Mouse (Mus musculus): ENCODE measurements around the gene Fbxw20. TPM values are rescaled to one million over a fixed set of nuclear protein-coding genes. Genes with fewer than 3 reads are reported as not detected.
"Not testable (repeated sequence)": the region's sequence is repeated elsewhere in the genome, so short reads cannot be mapped to it uniquely, and the experiment has no call there.

Gene Fbxw20
- total RNA-seq (2022): not detected

GRCm38 (mm10) chr9:109234654-109235053, at the start of gene Fbxw20:
Gene Fbxw20 (minus strand): TSS chr9:109234754.
- no peak for DNase-seq (ENCODE audit: low spot score in 2 of 2)

- peak in 1 of 2 experiments; percentile 18 for DNase-seq (ENCODE audit: low spot score in 2 of 2)
Measured at GRCm38 (mm10) chr9:109263041-109263440, 28.5 kb upstream of the Fbxw20 start.

GRCm38 (mm10) chr9:109218449-109218848, 16.1 kb downstream of the Fbxw20 start:
- DNase-seq (ENCODE audit: low spot score in 2 of 2): no peak

GRCm38 (mm10) chr9:109201347-109201746, 33.2 kb downstream of the Fbxw20 start:
- not testable (repeated sequence) for DNase-seq (ENCODE audit: low spot score in 2 of 2)

GRCm38 (mm10) chr9:109200349-109200748, 34.2 kb downstream of the Fbxw20 start:
- no peak for DNase-seq (ENCODE audit: low spot score in 2 of 2)

- no peak for DNase-seq (ENCODE audit: low spot score in 2 of 2)
Measured at GRCm38 (mm10) chr9:109199353-109199752, 35.2 kb downstream of the Fbxw20 start.

GRCm38 (mm10) chr9:109195875-109196274, 38.7 kb downstream of the Fbxw20 start, which contains the start of gene Fbxw13:
Gene Fbxw13 (minus strand): TSS chr9:109195975.
- DNase-seq (ENCODE audit: low spot score in 2 of 2): not testable (repeated sequence)

GRCm38 (mm10) chr9:109177208-109177607, 57.3 kb downstream of the Fbxw20 start:
- DNase-seq (ENCODE audit: low spot score in 2 of 2): no peak

GRCm38 (mm10) chr9:109176301-109176700, 58.3 kb downstream of the Fbxw20 start:
- DNase-seq (ENCODE audit: low spot score in 2 of 2): no peak

Other genes starting within 250 kb of the Fbxw20 start
- gene Ucn2, start 248.7 kb downstream of the Fbxw20 start, total RNA-seq (2022): under 1 TPM in 2 of 4 experiments, not detected in 2; 0.33 to 0.53 TPM
- 10 to 100 TPM; 15.0 to 17.6 (median 15.2) TPM for gene Pfkfb4, start 243.0 kb downstream of the Fbxw20 start, total RNA-seq (2022)
- gene Shisa5, start 196.2 kb downstream of the Fbxw20 start, total RNA-seq (2022): 10 to 100 TPM; 81.8 to 96.8 (median 91.6) TPM
- 10 to 100 TPM; 11.8 to 17.1 (median 14.0) TPM for gene Trex1, start 175.0 kb downstream of the Fbxw20 start, total RNA-seq (2022)
- gene Atrip, start 160.6 kb downstream of the Fbxw20 start, total RNA-seq (2022): 10 to 100 TPM; 24.7 to 31.7 (median 27.3) TPM
- 1 to 10 TPM; 6.8 to 8.0 (median 7.7) TPM for gene Ccdc51, start 152.3 kb downstream of the Fbxw20 start, total RNA-seq (2022)
- 100 to 1,000 TPM; 291 to 329 (median 323) TPM for gene Tma7, start 152.2 kb downstream of the Fbxw20 start, total RNA-seq (2022)
- 10 to 100 TPM; 65.5 to 74.0 (median 67.1) TPM for gene Plxnb1, start 139.4 kb downstream of the Fbxw20 start, total RNA-seq (2022)
- gene Fbxw21, start 72.7 kb downstream of the Fbxw20 start, total RNA-seq (2022): not detected
- not detected for gene Fbxw13, start 38.8 kb downstream of the Fbxw20 start, total RNA-seq (2022)
- gene Fbxw14, start 52.9 kb upstream of the Fbxw20 start, total RNA-seq (2022): not detected
- gene Fbxw28, start 104.9 kb upstream of the Fbxw20 start, total RNA-seq (2022): not detected
- not detected for gene Fbxw22, start 169.5 kb upstream of the Fbxw20 start, total RNA-seq (2022)
- not detected for gene Fbxw16, start 214.4 kb upstream of the Fbxw20 start, total RNA-seq (2022)